Mouse (Mus musculus) bone marrow macrophage, adult 2 months (primary cell): ENCODE measurements around the gene Josd1.

Experiments used
- CTCF ChIP-seq: IDR thresholded peaks from 2 replicates; pipeline ENCODE4 v1.5.1; 2012; ENCODE audit warnings: low read depth, mild to moderate bottlenecking, low read length, moderate library complexity
- POLR2A ChIP-seq: IDR thresholded peaks from 2 replicates; pipeline ENCODE4 v1.6.1; 2012; ENCODE audit warnings: mild to moderate bottlenecking, low read depth, low read length, borderline replicate concordance

DNA sequence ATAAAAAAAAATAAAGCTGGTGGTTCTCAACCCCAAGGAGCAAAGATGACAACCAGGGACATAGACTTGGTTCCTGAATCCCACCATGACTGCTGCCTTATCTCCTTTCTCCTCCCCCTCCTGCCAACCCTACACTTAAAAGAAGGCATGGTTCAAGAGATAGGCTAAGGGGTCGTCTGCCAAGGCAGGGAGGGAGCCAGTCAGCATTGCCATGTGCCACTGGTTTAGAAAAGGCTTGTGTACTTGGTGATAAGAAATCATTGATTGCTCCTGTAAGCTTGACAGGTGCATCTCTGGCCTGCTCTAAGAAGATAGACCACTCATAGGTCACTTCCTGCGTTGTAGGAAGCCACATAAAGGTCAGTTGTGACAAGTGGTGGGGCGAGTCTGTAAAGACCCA is 7.8 kb upstream of the Josd1 start:
- no peak for TF ChIP-seq POLR2A
- TF ChIP-seq CTCF = no peak
